Mouse (Mus musculus) myocyte (in vitro differentiated cells): ENCODE measurements around the gene Mctp1. TPM values are rescaled to one million over a fixed set of nuclear protein-coding genes. Genes with fewer than 3 reads are reported as not detected.

Experiments used
- H3K27me3 ChIP-seq: one replicate; pipeline ENCODE4 v1.6.1; 2011; ENCODE audit not compliant: control insufficient read depth, insufficient read depth, insufficient read length
- H3K36me3 ChIP-seq: one replicate; pipeline ENCODE4 v1.6.1; 2011; ENCODE audit not compliant: control insufficient read depth, insufficient read depth
- H3K4me2 ChIP-seq: one replicate; pipeline ENCODE4 v1.6.1; 2011; ENCODE audit warnings: low read depth, control low read depth
- H3K4me3 ChIP-seq: one replicate; pipeline ENCODE4 v1.5.1; 2011; ENCODE audit warnings: mild to moderate bottlenecking, control low read depth, moderate library complexity
- H3K79me2 ChIP-seq: one replicate; pipeline ENCODE4 v1.6.1; 2011; ENCODE audit not compliant: control insufficient read depth, insufficient read depth
- H3ac ChIP-seq: one replicate; pipeline ENCODE4 v1.6.1; 2011; ENCODE audit not compliant: control insufficient read depth, insufficient read length
- CEBPB ChIP-seq: IDR thresholded peaks from 2 replicates; pipeline ENCODE4 v1.6.1; 2011; ENCODE audit warnings: mild to moderate bottlenecking, moderate library complexity; ENCODE audit not compliant: poor library complexity, insufficient read depth, severe bottlenecking
- E2F4 ChIP-seq: IDR thresholded peaks from one replicate; pipeline ENCODE4 v1.6.1; 2011; ENCODE audit warnings: mild to moderate bottlenecking, control low read depth, moderate library complexity; ENCODE audit not compliant: insufficient read depth
- MAX ChIP-seq: IDR thresholded peaks from one replicate; pipeline ENCODE4 v1.6.1; 2011; ENCODE audit warnings: low read depth, mild to moderate bottlenecking, control low read depth
- MYOD1 ChIP-seq, 3 experiments: IDR thresholded peaks; one replicate each; pipeline ENCODE4 v1.6.1; 2011; ENCODE audit warnings: control low read depth in 2 of 3, low read depth in 2 of 3, mild to moderate bottlenecking in 2 of 3, moderate library complexity in 1 of 3; ENCODE audit not compliant: insufficient read length in 2 of 3, control insufficient read depth in 1 of 3
- MYOG ChIP-seq, 3 experiments: IDR thresholded peaks; one replicate each; pipeline ENCODE4 v1.6.1; 2011; ENCODE audit warnings: control low read depth in 2 of 3, low read depth in 2 of 3, mild to moderate bottlenecking in 2 of 3; ENCODE audit not compliant: insufficient read length in 2 of 3, control insufficient read depth in 1 of 3, insufficient read depth in 1 of 3
- POLR2A ChIP-seq: IDR thresholded peaks from one replicate; pipeline ENCODE4 v1.6.1; 2011; ENCODE audit warnings: low read depth, mild to moderate bottlenecking, control low read depth, moderate library complexity; ENCODE audit not compliant: insufficient read length
- POLR2AphosphoS2 ChIP-seq: IDR thresholded peaks from one replicate; pipeline ENCODE4 v1.6.1; 2011; ENCODE audit warnings: low read depth, control low read depth; ENCODE audit not compliant: insufficient read length
- REST ChIP-seq: IDR thresholded peaks from one replicate; pipeline ENCODE4 v1.6.1; 2011; ENCODE audit warnings: mild to moderate bottlenecking, control low read depth, moderate library complexity; ENCODE audit not compliant: insufficient read depth, insufficient read length
- SRF ChIP-seq: IDR thresholded peaks from one replicate; pipeline ENCODE4 v1.6.1; 2011; ENCODE audit warnings: low read depth; ENCODE audit not compliant: control insufficient read depth, insufficient read length
- TCF12 ChIP-seq: IDR thresholded peaks from one replicate; pipeline ENCODE4 v1.6.1; 2011; ENCODE audit warnings: mild to moderate bottlenecking, control low read depth; ENCODE audit not compliant: poor library complexity, insufficient read depth, severe bottlenecking
- TCF3 ChIP-seq: IDR thresholded peaks from one replicate; pipeline ENCODE4 v1.6.1; 2011; ENCODE audit warnings: low read depth, control low read depth; ENCODE audit not compliant: insufficient read length
- USF1 ChIP-seq: IDR thresholded peaks from one replicate; pipeline ENCODE4 v1.6.1; 2011; ENCODE audit warnings: low read depth, mild to moderate bottlenecking, control low read depth, moderate library complexity
- polyA plus RNA-seq: library from polyadenylated mRNA; unstranded; fragments of >200 nt; fragmentation: generic; extraction: Trizol; gene quantifications from one replicate; pipeline ENCODE4 v1.2.1, GENCODE M21; 2012; ENCODE audit warnings: missing spikeins

Mctp1 gene
- polyA plus RNA-seq, 1 experiment: 0.67 TPM

- no peak for TF ChIP-seq MAX
- no peak for TF ChIP-seq TCF3
- no peak for TF ChIP-seq POLR2A
- TF ChIP-seq SRF: no peak
- TF ChIP-seq POLR2AphosphoS2: no peak
- TF ChIP-seq MYOG (IDR thresholded peaks at IDR 0.05; ENCODE audit: control insufficient read depth in 1 of 3, insufficient read depth in 1 of 3, insufficient read length in 2 of 3, low read depth in 2 of 3): no peak
- no peak for TF ChIP-seq REST
- no peak for TF ChIP-seq E2F4
- TF ChIP-seq MYOD1 (IDR thresholded peaks at IDR 0.05; ENCODE audit: control insufficient read depth in 1 of 3, insufficient read length in 2 of 3, low read depth in 2 of 3): no peak
- TF ChIP-seq USF1: no peak
- no peak for TF ChIP-seq CEBPB
- TF ChIP-seq TCF12: no peak
- Histone ChIP-seq H3K36me3 (no peaks in the 10 kb centered on the region), H3K4me2 (no peak overlapping the region), H3K79me2 (no peaks in the 10 kb centered on the region), H3K27me3 (no peaks in the 10 kb centered on the region), H3ac (no peak overlapping the region), H3K4me3 (no peak overlapping the region)
Measured at GRCm38 (mm10) chr13:76892987-76893386, 508.7 kb downstream of the Mctp1 start.

- H3K4me2 ChIP-seq: no peak overlapping the region
- no peak overlapping the region for H3K4me3 ChIP-seq
- H3ac ChIP-seq: no peak overlapping the region
- no peaks in the 10 kb centered on the region for H3K27me3 ChIP-seq
- no peaks in the 10 kb centered on the region for H3K36me3 ChIP-seq
- TF ChIP-seq REST (no peak), E2F4 (no peak), MYOG (IDR thresholded peaks at IDR 0.05; ENCODE audit: control insufficient read depth in 1 of 3, insufficient read depth in 1 of 3, insufficient read length in 2 of 3, low read depth in 2 of 3) (no peak), POLR2AphosphoS2 (no peak), TCF3 (no peak), TCF12 (no peak), SRF (no peak), MYOD1 (IDR thresholded peaks at IDR 0.05; ENCODE audit: control insufficient read depth in 1 of 3, insufficient read length in 2 of 3, low read depth in 2 of 3) (no peak), POLR2A (no peak), MAX (no peak), CEBPB (no peak), USF1 (no peak)
- no peaks in the 10 kb centered on the region for H3K79me2 ChIP-seq
Measured at GRCm38 (mm10) chr13:76895770-76896456, 511.6 kb downstream of the Mctp1 start.

DNA sequence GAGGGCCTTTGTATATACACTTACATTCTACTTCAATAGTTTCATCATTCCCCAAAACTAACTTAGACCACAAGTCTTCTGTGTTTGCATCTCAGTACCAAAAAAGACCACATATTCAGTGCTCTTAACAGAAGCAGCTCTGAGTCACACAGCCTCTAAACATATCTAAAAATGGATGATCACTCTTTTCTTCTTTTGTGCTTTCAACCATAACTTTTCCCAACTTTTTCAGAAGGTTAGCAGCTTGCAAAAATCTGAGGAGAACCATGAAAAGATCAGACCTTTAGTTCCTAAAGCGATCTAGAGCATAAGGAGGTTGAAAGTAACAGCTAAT, 512.1 kb downstream of the Mctp1 start:
- TF ChIP-seq POLR2A: no peak
- no peak for TF ChIP-seq MYOG (IDR thresholded peaks at IDR 0.05; ENCODE audit: control insufficient read depth in 1 of 3, insufficient read depth in 1 of 3, insufficient read length in 2 of 3, low read depth in 2 of 3)
- Histone ChIP-seq H3K4me3 (no peak overlapping the region), H3K36me3 (no peaks in the 10 kb centered on the region), H3ac (no peak overlapping the region), H3K4me2 (no peak overlapping the region), H3K79me2 (no peaks in the 10 kb centered on the region), H3K27me3 (no peaks in the 10 kb centered on the region)

- no peaks in the 10 kb centered on the region for H3K27me3 ChIP-seq
- H3K36me3 ChIP-seq: no peaks in the 10 kb centered on the region
- H3K4me2 ChIP-seq: no peak overlapping the region
- H3K4me3 ChIP-seq: no peak overlapping the region
- H3ac ChIP-seq: no peak overlapping the region
- no peaks in the 10 kb centered on the region for H3K79me2 ChIP-seq
- TF ChIP-seq TCF3: no peak
- TF ChIP-seq MYOG (IDR thresholded peaks at IDR 0.05; ENCODE audit: control insufficient read depth in 1 of 3, insufficient read depth in 1 of 3, insufficient read length in 2 of 3, low read depth in 2 of 3): no peak
- no peak for TF ChIP-seq CEBPB
- no peak for TF ChIP-seq TCF12
- no peak for TF ChIP-seq POLR2AphosphoS2
- no peak for TF ChIP-seq MYOD1 (IDR thresholded peaks at IDR 0.05; ENCODE audit: control insufficient read depth in 1 of 3, insufficient read length in 2 of 3, low read depth in 2 of 3)
- TF ChIP-seq REST: no peak
- no peak for TF ChIP-seq E2F4
- no peak for TF ChIP-seq POLR2A
- no peak for TF ChIP-seq USF1
- TF ChIP-seq MAX: no peak
- no peak for TF ChIP-seq SRF
Measured at GRCm38 (mm10) chr13:76918321-76918720, 534.0 kb downstream of the Mctp1 start.

- Histone ChIP-seq H3K79me2 (no peaks in the 10 kb centered on the region), H3K4me2 (no peak overlapping the region), H3K27me3 (no peaks in the 10 kb centered on the region), H3ac (no peak overlapping the region), H3K4me3 (no peak overlapping the region), H3K36me3 (no peaks in the 10 kb centered on the region)
- TF ChIP-seq E2F4 (no peak), MAX (no peak), CEBPB (no peak), MYOD1 (IDR thresholded peaks at IDR 0.05; ENCODE audit: control insufficient read depth in 1 of 3, insufficient read length in 2 of 3, low read depth in 2 of 3) (no peak), POLR2A (no peak), MYOG (IDR thresholded peaks at IDR 0.05; ENCODE audit: control insufficient read depth in 1 of 3, insufficient read depth in 1 of 3, insufficient read length in 2 of 3, low read depth in 2 of 3) (no peak), SRF (no peak), REST (no peak)
Measured at GRCm38 (mm10) chr13:76926851-76927250, 542.5 kb downstream of the Mctp1 start.
